Mouse (Mus musculus) embryonic facial prominence, embryonic 10.5 days (tissue): Measurements from ENCODE around the gene Tssk1. TPM values are rescaled to one million over a fixed set of nuclear protein-coding genes. Genes with fewer than 3 reads are reported as not detected.

Source experiments
- DNase-seq: peaks from one replicate; pipeline ENCODE4 v3.0.0-alpha.2; 2017; ENCODE audit warnings: low spot score
- H3K27ac ChIP-seq: fragments of 300-500 bp; sonication (generic); replicated peaks from 2 replicates; pipeline ENCODE4 v1.5.1; 2016; ENCODE audit warnings: mild to moderate bottlenecking
- H3K27me3 ChIP-seq: fragments of 300-500 bp; sonication (generic); replicated peaks from 2 replicates; pipeline ENCODE4 v1.6.1; 2016; ENCODE audit warnings: low read depth, mild to moderate bottlenecking; ENCODE audit not compliant: poor library complexity, severe bottlenecking
- H3K36me3 ChIP-seq: fragments of 300-500 bp; sonication (generic); replicated peaks from 2 replicates; pipeline ENCODE4 v1.6.1; 2016; ENCODE audit warnings: mild to moderate bottlenecking, moderate library complexity
- H3K4me1 ChIP-seq: fragments of 300-500 bp; sonication (generic); 2 replicates; pipeline ENCODE4 v1.6.1; 2016
- H3K4me3 ChIP-seq: fragments of 300-500 bp; sonication (generic); 2 replicates; pipeline ENCODE4 v1.5.1; 2016; ENCODE audit warnings: mild to moderate bottlenecking, moderate library complexity
- H3K9me3 ChIP-seq: fragments of 300-500 bp; sonication (generic); 2 replicates; pipeline ENCODE4 v1.6.1; 2016; ENCODE audit warnings: mild to moderate bottlenecking
- WGBS: fragments of 180-500 bp; shearing (Covaris S2); methylation state at CpG from one replicate; pipeline ENCODE4 v1.1.7; 2016; 5-methylcytosine and 5-hydroxymethylcytosine counted together
- polyA plus RNA-seq: library from polyadenylated mRNA; unstranded; fragments of >200 nt; fragmentation: Nextera tagmentation; extraction: Ambion mirVana; gene quantifications from 2 replicates; pipeline ENCODE4 v1.2.1, GENCODE M21; 2016

The Tssk1 gene
- polyA plus RNA-seq, 1 experiment from 2014 or later, result 0.04 TPM

GRCm38 (mm10) chr16:17934445-17934910 lies 40.5 kb downstream of the Tssk1 start:
- H3K36me3 ChIP-seq, result no peaks in the 10 kb centered on the region
- 65% methylated on average over 3 of the region's 3 CpGs for WGBS
- peaks cover under 1% of the 10 kb centered on the region for H3K4me1 ChIP-seq
- no peak for DNase-seq
- peaks cover 30% of the 10 kb centered on the region for H3K27me3 ChIP-seq
- H3K4me3 ChIP-seq, result no peak overlapping the region
- H3K27ac ChIP-seq, result no peak overlapping the region
- H3K9me3 ChIP-seq, result no peaks in the 10 kb centered on the region

GRCm38 (mm10) chr16:17936776-17937175 lies 42.8 kb downstream of the Tssk1 start:
- no peak for DNase-seq
- 83% methylated on average over 10 of the region's 10 CpGs for WGBS

GRCm38 (mm10) chr16:17938187-17938586 lies 44.2 kb downstream of the Tssk1 start:
- no peak overlapping the region for H3K4me3 ChIP-seq
- H3K27ac ChIP-seq, result no peak overlapping the region
- DNase-seq, result no peak
- 79% methylated on average over 7 of the region's 7 CpGs for WGBS
- H3K36me3 ChIP-seq, result no peaks in the 10 kb centered on the region
- no peaks in the 10 kb centered on the region for H3K9me3 ChIP-seq
- no peaks in the 10 kb centered on the region; the same call in 1 of the 2 replicates for H3K4me1 ChIP-seq
- peaks cover 30% of the 10 kb centered on the region for H3K27me3 ChIP-seq

More at GRCm38 (mm10) chr16:17936776-17937175, 42.8 kb downstream of the Tssk1 start:
- H3K4me1 ChIP-seq, result no peaks in the 10 kb centered on the region; the same call in 1 of the 2 replicates
- no peaks in the 10 kb centered on the region for H3K36me3 ChIP-seq
- no peak overlapping the region for H3K27ac ChIP-seq
- no peaks in the 10 kb centered on the region for H3K9me3 ChIP-seq
- H3K4me3 ChIP-seq, result no peak overlapping the region
- H3K27me3 ChIP-seq, result peaks cover 30% of the 10 kb centered on the region

- WGBS, result 11% methylated on average over 7 of the region's 7 CpGs
- Histone ChIP-seq H3K27ac (no peak overlapping the region), H3K4me1 (no peaks in the 10 kb centered on the region; the same call in 1 of the 2 replicates), H3K4me3 (no peak overlapping the region), H3K36me3 (no peaks in the 10 kb centered on the region), H3K27me3 (peaks cover 30% of the 10 kb centered on the region), H3K9me3 (no peaks in the 10 kb centered on the region)
- peak; percentile 74 for DNase-seq
These were observed 44.8 kb downstream of the Tssk1 start for GRCm38 (mm10) chr16:17938821-17939220.

- DNase-seq, result no peak
- H3K9me3 ChIP-seq, result no peaks in the 10 kb centered on the region
- WGBS, result 64% methylated on average over 9 of the region's 9 CpGs
- H3K27me3 ChIP-seq, result peaks cover 30% of the 10 kb centered on the region
- no peak overlapping the region for H3K4me3 ChIP-seq
- H3K4me1 ChIP-seq, result no peaks in the 10 kb centered on the region; the same call in 1 of the 2 replicates
- no peaks in the 10 kb centered on the region for H3K36me3 ChIP-seq
- no peak overlapping the region for H3K27ac ChIP-seq
These were observed 45.3 kb downstream of the Tssk1 start for GRCm38 (mm10) chr16:17939255-17939751.

- Histone ChIP-seq H3K4me1 (no peaks in the 10 kb centered on the region; the same call in 1 of the 2 replicates), H3K4me3 (no peak overlapping the region), H3K36me3 (no peaks in the 10 kb centered on the region), H3K9me3 (no peaks in the 10 kb centered on the region), H3K27ac (no peak overlapping the region), H3K27me3 (peaks cover 5% of the 10 kb centered on the region; the same call in 1 of the 2 replicates)
- DNase-seq, result no peak
- 68% methylated on average over 8 of the region's 8 CpGs for WGBS
These were observed 49.4 kb downstream of the Tssk1 start for GRCm38 (mm10) chr16:17943466-17943865.

GRCm38 (mm10) chr16:17945081-17945831 lies 51.2 kb downstream of the Tssk1 start:
- H3K9me3 ChIP-seq, result no peaks in the 10 kb centered on the region
- WGBS, result 62% methylated on average over 7 of the region's 7 CpGs
- H3K27ac ChIP-seq, result no peak overlapping the region
- H3K27me3 ChIP-seq, result no peaks in the 10 kb centered on the region
- no peak overlapping the region for H3K4me3 ChIP-seq
- H3K36me3 ChIP-seq, result no peaks in the 10 kb centered on the region
- DNase-seq, result no peak
- peaks cover 15% of the 10 kb centered on the region for H3K4me1 ChIP-seq

Other genes with a start within 250 kb of the Tssk1 start
- gene Ccdc74a, start 247.8 kb upstream of the Tssk1 start, polyA plus RNA-seq, result 5.3 and 6.6 TPM in 2 replicates
- gene Med15, start 161.3 kb upstream of the Tssk1 start, polyA plus RNA-seq, result 50.3 and 50.5 TPM in 2 replicates
- gene Klhl22, start 134.6 kb upstream of the Tssk1 start, polyA plus RNA-seq, result 64.9 and 72.8 TPM in 2 replicates
- 9.3 and 10.5 TPM in 2 replicates for gene Scarf2, start 96.9 kb upstream of the Tssk1 start, polyA plus RNA-seq
- not detected in 2 replicates for gene B830017H08Rik, start 61.1 kb upstream of the Tssk1 start, polyA plus RNA-seq
- gene Car15, start 55.9 kb upstream of the Tssk1 start, polyA plus RNA-seq, result 2.5 and 4.1 TPM in 2 replicates
- 0.35 and 0.42 TPM in 2 replicates for gene Gm20518, start 2.6 kb upstream of the Tssk1 start, polyA plus RNA-seq
- gene Dgcr2, start 4.3 kb downstream of the Tssk1 start, polyA plus RNA-seq, result 98.6 and 100 TPM in 2 replicates
- 0.14 TPM in 1 of 2 replicates, not detected in the other for gene Tssk2, start 4.4 kb downstream of the Tssk1 start, polyA plus RNA-seq
- 57.4 and 60.6 TPM in 2 replicates for gene Ess2, start 17.1 kb downstream of the Tssk1 start, polyA plus RNA-seq
- gene Gsc2, start 20.8 kb downstream of the Tssk1 start, polyA plus RNA-seq, result not detected in 2 replicates
- 85.8 and 90.6 TPM in 2 replicates for gene Slc25a1, start 34.0 kb downstream of the Tssk1 start, polyA plus RNA-seq
- gene Vpreb2, start 86.2 kb downstream of the Tssk1 start, polyA plus RNA-seq, result not detected in 2 replicates
- 151 and 165 TPM in 2 replicates for gene Dgcr6, start 158.6 kb downstream of the Tssk1 start, polyA plus RNA-seq
- 16.2 and 16.9 TPM in 2 replicates for gene Prodh, start 196.0 kb downstream of the Tssk1 start, polyA plus RNA-seq
- gene Rtn4r, start 233.4 kb downstream of the Tssk1 start, polyA plus RNA-seq, result 0.87 and 1.4 TPM in 2 replicates